Mouse (Mus musculus): ENCODE results near the gene Borcs5.

GRCm38 (mm10) chr6:134720150-134720549 lies 80.8 kb downstream of the Borcs5 start:
- TF ChIP-seq TAL1 (IDR thresholded peaks at IDR 0.05; ENCODE audit: low read length) (no peak), GATA1 (IDR thresholded peaks at IDR 0.05; ENCODE audit: low read length) (no peak)

All from erythroblast, embryonic 14.5 days (primary cell).